27 mouse cellular contexts compared by ENCODE assay signal in the genomic region with DNA sequence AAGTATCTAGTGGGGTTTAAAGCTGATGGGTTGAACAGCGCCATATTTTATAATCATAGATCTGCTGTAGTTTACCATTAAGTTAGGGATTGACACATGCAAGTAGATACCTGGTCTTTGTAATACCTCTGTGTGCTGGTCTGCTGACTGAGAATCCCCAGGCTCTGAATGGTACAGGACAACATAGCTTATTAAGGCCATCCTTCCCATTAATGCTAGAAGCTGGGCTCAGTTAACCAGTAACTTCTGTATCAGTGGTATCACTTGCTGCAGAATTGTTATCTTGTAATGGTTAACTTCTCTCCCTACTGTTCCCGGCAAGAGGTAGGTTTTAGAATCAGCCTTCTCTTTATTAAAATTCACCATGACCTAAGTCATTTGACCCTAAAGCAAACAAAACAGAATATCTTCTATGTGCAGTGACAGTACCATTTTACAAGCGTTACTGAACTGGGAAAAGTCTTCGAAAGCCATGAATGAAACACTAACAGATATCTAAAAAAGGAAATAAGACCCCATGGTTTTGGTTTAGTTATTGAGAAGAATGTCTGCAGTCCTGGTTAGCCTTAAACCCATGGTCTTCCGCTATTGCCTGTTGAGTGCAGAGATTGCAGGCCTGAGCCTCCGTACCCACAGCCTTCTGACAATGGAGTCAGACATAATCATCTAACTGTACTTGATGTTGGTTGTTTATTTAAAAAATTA. TPM values are rescaled to one million over a fixed set of nuclear protein-coding genes. Genes with fewer than 3 reads are reported as not detected.
A peak's percentile ranks its signal among the peaks of the same experiment; 100 is the strongest.
DNase-seq lines count a peak whose midpoint lies in the region; ATAC-seq and TF ChIP-seq lines count a peak whose summit lies in the region.
"Had no signal": no experiment of that assay in that cellular context is flagged by ENCODE, and none has a peak within 500 bp of the region (broad histone marks: within the 10 kb centered on the region; RNA-seq: fewer than 3 reads in every experiment).

No protein-coding gene starts in this region.

- DNase-seq in kidney, adult 9 months, result no peak
- DNase-seq in liver, postnatal 0 days, result no peak
- DNase-seq: adrenal gland, postnatal 10 days; adrenal gland, postnatal 36 days; B cell, adult 2 months; cerebellum, adult 18-20 months; cerebellum, adult 9-10 months; cerebellum, postnatal 25 days; forebrain, postnatal 0 days; gastrocnemius, adult 2 months; gastrocnemius, postnatal 14 days; heart, adult 11 months; heart, postnatal 14 days; heart, postnatal 4 days had no signal

- no peak for TF ChIP-seq EP300 in liver, postnatal 0 days (IDR thresholded peaks at IDR 0.05; ENCODE audit: low read depth)

- H3K27me3 ChIP-seq in kidney, embryonic 14.5 days (ENCODE audit: control insufficient read depth, insufficient read depth, low read length), result no peaks in the 10 kb centered on the region
- H3K27me3 ChIP-seq in liver, embryonic 12.5 days (replicated peaks), result no peaks in the 10 kb centered on the region
- no peaks in the 10 kb centered on the region for H3K27me3 ChIP-seq in liver, postnatal 0 days (ENCODE audit: insufficient read depth, low read length)
- no peaks in the 10 kb centered on the region for H3K27me3 ChIP-seq in intestine, embryonic 15.5 days (replicated peaks)
- H3K27me3 ChIP-seq in midbrain, embryonic 13.5 days, result no peaks in the 10 kb centered on the region
- H3K27me3 ChIP-seq: CH12.LX; embryonic facial prominence, embryonic 12.5 days; embryonic facial prominence, embryonic 15.5 days; heart, embryonic 13.5 days; Patski had no signal

- H3K4me1 ChIP-seq in kidney, embryonic 14.5 days (ENCODE audit: control insufficient read depth, insufficient read depth, low read length), result no peaks in the 10 kb centered on the region
- H3K4me1 ChIP-seq in liver, embryonic 12.5 days, result 0 out of 2 replicates have a peak, but pooled peaks cover 9% of the 10 kb centered on the region
- no peaks in the 10 kb centered on the region for H3K4me1 ChIP-seq in liver, postnatal 0 days (ENCODE audit: insufficient read depth)
- no peaks in the 10 kb centered on the region for H3K4me1 ChIP-seq in intestine, embryonic 15.5 days (replicated peaks)
- H3K4me1 ChIP-seq in midbrain, embryonic 13.5 days (replicated peaks), result no peaks in the 10 kb centered on the region
- H3K4me1 ChIP-seq: embryonic facial prominence, embryonic 12.5 days; embryonic facial prominence, embryonic 15.5 days had no signal

- WGBS in kidney, embryonic 14.5 days, result 72% methylated on average over 6 of the region's 6 CpGs
- WGBS in liver, embryonic 12.5 days (ENCODE audit: insufficient replicate concordance), result 71% methylated on average over 6 of the region's 6 CpGs
- 73% methylated on average over 6 of the region's 6 CpGs for WGBS in liver, postnatal 0 days (ENCODE audit: insufficient replicate concordance)
- WGBS in intestine, embryonic 15.5 days, result 61% methylated on average over 6 of the region's 6 CpGs
- 91% methylated on average over 6 of the region's 6 CpGs for WGBS in midbrain, embryonic 13.5 days

- no peaks in the 10 kb centered on the region for H3K36me3 ChIP-seq in kidney, embryonic 14.5 days (ENCODE audit: control insufficient read depth, insufficient read depth, low read length)
- H3K36me3 ChIP-seq in liver, embryonic 12.5 days, result no peaks in the 10 kb centered on the region
- no peaks in the 10 kb centered on the region for H3K36me3 ChIP-seq in liver, postnatal 0 days (replicated peaks; ENCODE audit: insufficient read depth, low read length)
- H3K36me3 ChIP-seq in intestine, embryonic 15.5 days, result no peaks in the 10 kb centered on the region
- H3K36me3 ChIP-seq in midbrain, embryonic 13.5 days, result no peaks in the 10 kb centered on the region
- H3K36me3 ChIP-seq: embryonic facial prominence, embryonic 12.5 days; embryonic facial prominence, embryonic 15.5 days; G1E; heart, embryonic 13.5 days had no signal

- H3K4me2 ChIP-seq in kidney, embryonic 14.5 days (replicated peaks; ENCODE audit: low read depth, low read length), result no peak overlapping the region
- no peak overlapping the region for H3K4me2 ChIP-seq in liver, embryonic 12.5 days
- H3K4me2 ChIP-seq in liver, postnatal 0 days (ENCODE audit: low read depth, low read length), result no peak overlapping the region
- H3K4me2 ChIP-seq in intestine, embryonic 15.5 days (replicated peaks), result no peak overlapping the region
- no peak overlapping the region for H3K4me2 ChIP-seq in midbrain, embryonic 13.5 days (replicated peaks)
- H3K4me2 ChIP-seq: embryonic facial prominence, embryonic 12.5 days; embryonic facial prominence, embryonic 15.5 days; heart, embryonic 13.5 days; hindbrain, embryonic 14.5 days had no signal

- ATAC-seq in kidney, embryonic 14.5 days (ENCODE audit: low FRiP score, low TSS enrichment), result peak; percentile 69; the same call in 1 of the 2 replicates
- no peak for ATAC-seq in liver, embryonic 12.5 days
- no peak for ATAC-seq in liver, postnatal 0 days
- peak; percentile 82 for ATAC-seq in intestine, embryonic 15.5 days
- no peak for ATAC-seq in inflammation-experienced regulatory T-cells, adult 6 months
- no peak for ATAC-seq in midbrain, embryonic 13.5 days
- ATAC-seq: forebrain, embryonic 14.5 days; forebrain, postnatal 0 days; Patski had no signal

- no peak for TF ChIP-seq CTCF in liver, postnatal 0 days (IDR thresholded peaks at IDR 0.05; ENCODE audit: low read depth)

- H3K4me3 ChIP-seq in kidney, embryonic 14.5 days (ENCODE audit: low read length), result no peak overlapping the region
- no peak overlapping the region for H3K4me3 ChIP-seq in liver, embryonic 12.5 days
- no peak overlapping the region for H3K4me3 ChIP-seq in liver, postnatal 0 days (ENCODE audit: low read depth, low read length)
- no peak overlapping the region for H3K4me3 ChIP-seq in intestine, embryonic 15.5 days (replicated peaks)
- H3K4me3 ChIP-seq in midbrain, embryonic 13.5 days (replicated peaks), result no peak overlapping the region
- H3K4me3 ChIP-seq: embryonic facial prominence, embryonic 12.5 days; embryonic facial prominence, embryonic 15.5 days; gastrocnemius, adult 2 months; heart, embryonic 13.5 days had no signal

- H3K9me3 ChIP-seq in kidney, embryonic 14.5 days (ENCODE audit: control insufficient read depth, low read length), result no peaks in the 10 kb centered on the region
- no peaks in the 10 kb centered on the region for H3K9me3 ChIP-seq in liver, embryonic 12.5 days (replicated peaks)
- H3K9me3 ChIP-seq in liver, postnatal 0 days (ENCODE audit: low read length), result no peaks in the 10 kb centered on the region
- H3K9me3 ChIP-seq in intestine, embryonic 15.5 days, result no peaks in the 10 kb centered on the region
- no peaks in the 10 kb centered on the region for H3K9me3 ChIP-seq in midbrain, embryonic 13.5 days
- H3K9me3 ChIP-seq: embryonic facial prominence, embryonic 12.5 days; embryonic facial prominence, embryonic 15.5 days; G1E; heart, embryonic 13.5 days had no signal

- H3K9ac ChIP-seq in kidney, embryonic 14.5 days (ENCODE audit: low read depth, low read length), result no peak overlapping the region
- H3K9ac ChIP-seq in liver, embryonic 12.5 days, result no peak overlapping the region
- H3K9ac ChIP-seq in liver, postnatal 0 days (replicated peaks), result no peak overlapping the region
- H3K9ac ChIP-seq in intestine, embryonic 15.5 days, result no peak overlapping the region
- H3K9ac ChIP-seq in midbrain, embryonic 13.5 days (replicated peaks), result no peak overlapping the region
- H3K9ac ChIP-seq: embryonic facial prominence, embryonic 12.5 days; embryonic facial prominence, embryonic 15.5 days; forebrain, postnatal 0 days; heart, embryonic 13.5 days; hindbrain, embryonic 14.5 days had no signal

- H3K27ac ChIP-seq in kidney, embryonic 14.5 days (ENCODE audit: low read depth, low read length), result no peak overlapping the region
- 0 out of 2 replicates have a peak overlapping the region, but pooled peaks have one; percentile 32 for H3K27ac ChIP-seq in liver, embryonic 12.5 days
- H3K27ac ChIP-seq in liver, postnatal 0 days (ENCODE audit: low read depth), result no peak overlapping the region
- no peak overlapping the region for H3K27ac ChIP-seq in intestine, embryonic 15.5 days
- no peak overlapping the region for H3K27ac ChIP-seq in midbrain, embryonic 13.5 days
- H3K27ac ChIP-seq: embryonic facial prominence, embryonic 12.5 days; embryonic facial prominence, embryonic 15.5 days; gastrocnemius, adult 2 months; heart, embryonic 13.5 days; hindbrain, embryonic 14.5 days had no signal

RNA-seq across cellular contexts. Expression of a gene that starts 6.4 kb away (rescaled TPM):
- polyA plus RNA-seq in kidney, embryonic 14.5 days (2014; fragmentation: Nextera tagmentation; extraction: Ambion mirVana), result 16.3 and 24.5 TPM in 2 replicates
- polyA plus RNA-seq in liver, embryonic 12.5 days (2016; fragmentation: Nextera tagmentation; extraction: Ambion mirVana), result 18.3 and 18.7 TPM in 2 replicates
- polyA plus RNA-seq in liver, postnatal 0 days (2015; fragmentation: Nextera tagmentation; extraction: Ambion mirVana), result 5.1 and 6.3 TPM in 2 replicates
- 15.6 and 17.4 TPM in 2 replicates for polyA plus RNA-seq in intestine, embryonic 15.5 days (2015; fragmentation: Nextera tagmentation; extraction: Ambion mirVana)
- 1 to 10 TPM; 5.0 to 6.5 (median 5.5) TPM for polyA plus RNA-seq in inflammation-experienced regulatory T-cells, adult 6 months (2017; shearing (Covaris generic))
- polyA plus RNA-seq in midbrain, embryonic 13.5 days (2015; fragmentation: Nextera tagmentation; extraction: Ambion mirVana), result 18.6 and 19.3 TPM in 2 replicates

RNA-seq across cellular contexts. Expression of a gene that starts 29.2 kb away (rescaled TPM):
- 27.2 and 34.5 TPM in 2 replicates for polyA plus RNA-seq in kidney, embryonic 14.5 days (2014; fragmentation: Nextera tagmentation; extraction: Ambion mirVana)
- 0.13 and 0.15 TPM in 2 replicates for polyA plus RNA-seq in liver, embryonic 12.5 days (2016; fragmentation: Nextera tagmentation; extraction: Ambion mirVana)
- polyA plus RNA-seq in liver, postnatal 0 days (2015; fragmentation: Nextera tagmentation; extraction: Ambion mirVana), result 1.2 and 1.5 TPM in 2 replicates
- 0.96 and 1.8 TPM in 2 replicates for polyA plus RNA-seq in intestine, embryonic 15.5 days (2015; fragmentation: Nextera tagmentation; extraction: Ambion mirVana)
- polyA plus RNA-seq in inflammation-experienced regulatory T-cells, adult 6 months (2017; shearing (Covaris generic)), result not detected
- polyA plus RNA-seq in midbrain, embryonic 13.5 days (2015; fragmentation: Nextera tagmentation; extraction: Ambion mirVana), result 2.8 and 3.0 TPM in 2 replicates
- polyA plus RNA-seq: G1E had no signal

Comparison
In these comparisons a context has a peak if more than half of its experiments do, and no peak if none do; other contexts are left out.
1. ATAC-seq: peak in kidney, embryonic 14.5 days (single experiment) and intestine, embryonic 15.5 days (single experiment); none in liver, embryonic 12.5 days (single experiment), liver, postnatal 0 days (single experiment), inflammation-experienced regulatory T-cells, adult 6 months (single experiment) and midbrain, embryonic 13.5 days (single experiment).